8 mouse cellular contexts compared by ENCODE assay signal in the genomic region with DNA sequence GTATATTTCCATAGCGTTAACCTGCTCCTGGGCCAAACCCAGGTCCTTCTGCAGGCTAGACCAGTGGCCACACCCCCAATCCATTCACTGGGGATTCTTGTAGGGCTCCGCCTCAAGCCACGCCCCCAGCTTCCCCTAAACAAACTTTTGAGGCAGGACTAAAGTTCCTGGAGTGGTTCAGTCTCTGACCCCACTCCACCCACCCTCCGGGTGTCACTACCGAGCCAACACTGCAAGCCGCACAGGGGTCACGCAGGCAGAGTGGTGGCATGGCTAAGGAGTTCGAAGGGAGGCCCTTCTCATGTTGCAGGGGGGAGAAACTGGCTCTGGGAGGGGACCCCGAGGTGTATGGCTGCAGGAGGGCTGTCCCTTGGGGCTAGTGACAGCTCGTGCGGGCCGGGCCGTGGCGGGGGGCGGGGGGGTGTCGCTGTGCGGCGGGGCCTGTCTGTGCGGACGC. TPM values are rescaled to one million over a fixed set of nuclear protein-coding genes. Genes with fewer than 3 reads are reported as not detected.
DNase-seq lines count a peak whose midpoint lies in the region; ATAC-seq lines count a peak whose summit lies in the region.

No protein-coding gene starts in this region.

- under 1% methylated on average over 20 of the region's 20 CpGs for WGBS in forebrain, embryonic 12.5 days
- under 1% methylated on average over 20 of the region's 20 CpGs for WGBS in macrophage (ENCODE audit: missing documents)

- peaks cover 57% of the 10 kb centered on the region for H3K27me3 ChIP-seq in forebrain, embryonic 12.5 days

- peaks cover 47% of the 10 kb centered on the region for H3K4me1 ChIP-seq in forebrain, embryonic 12.5 days

- no peaks in the 10 kb centered on the region for H3K36me3 ChIP-seq in forebrain, embryonic 12.5 days (replicated peaks)
- no peaks in the 10 kb centered on the region for H3K36me3 ChIP-seq in macrophage (ENCODE audit: inconsistent target)

- peak overlapping the region; percentile 89 for H3K27ac ChIP-seq in forebrain, embryonic 12.5 days
- H3K27ac ChIP-seq in macrophage = peak overlapping the region; percentile 58

- peak; percentile 96 for DNase-seq in ES-CJ7 (ENCODE audit: low read depth, low spot score)
- peak; percentile 88 for DNase-seq in c-Kit-positive CD71-negative TER-119-negative erythroid progenitor cells, embryonic 14.5 days (ENCODE audit: low read depth)
- DNase-seq in heart, postnatal 25 days (ENCODE audit: low spot score) = peak; percentile 83
- peak; percentile 55 to 73 for DNase-seq in layer of hippocampus, adult 8-10 months (ENCODE audit: low spot score in 2 of 2)
- peak; percentile 74 for DNase-seq in right cerebral cortex, adult 18-20 months
- DNase-seq in urinary bladder, postnatal 10 days (ENCODE audit: low spot score) = peak; percentile 28

- peak; percentile 18 for ATAC-seq in forebrain, embryonic 12.5 days (ENCODE audit: low FRiP score)

- peaks cover 46% of the 10 kb centered on the region for H3K79me2 ChIP-seq in macrophage (ENCODE audit: inconsistent target)

- H3K9ac ChIP-seq in forebrain, embryonic 12.5 days = peak overlapping the region; percentile 89

- intact Hi-C loops in heart, postnatal 25 days (cut with DNase I) = loop anchor here (1.0 kb wide), 1 partner anchor 17 kb away; no protein-coding TSS in a partner anchor

- peak overlapping the region; percentile 76 for H3K4me3 ChIP-seq in forebrain, embryonic 12.5 days (replicated peaks)
- peak overlapping the region; percentile 25 for H3K4me3 ChIP-seq in macrophage (ENCODE audit: inconsistent target)

- peak overlapping the region; percentile 93 for H3K4me2 ChIP-seq in forebrain, embryonic 12.5 days

- H3K9me3 ChIP-seq in forebrain, embryonic 12.5 days = no peaks in the 10 kb centered on the region

RNA-seq across cellular contexts. Expression of a gene that starts 25.8 kb away (rescaled TPM):
- polyA plus RNA-seq in forebrain, embryonic 12.5 days (2016; fragmentation: Nextera tagmentation; extraction: Ambion mirVana) = 15.3 and 16.3 TPM in 2 replicates
- 100 to 1,000 TPM; 110 to 130 TPM for total RNA-seq in heart, postnatal 25 days (2021)
- 10 to 100 TPM; 52.8 to 61.6 (median 58.7) TPM for total RNA-seq in layer of hippocampus, adult 8-10 months (2022)
- total RNA-seq in macrophage (2018; cell fraction: chromatin; rRNA removed) = 10 to 100 TPM in 18 of 26 experiments, 1 to 10 TPM in 8; 2.2 to 42.9 (median 17.2) TPM
- total RNA-seq in macrophage (2018; cell fraction: cytosol; rRNA removed) = 100 to 1,000 TPM in 1 of 26 experiments, 10 to 100 TPM in 25; 25.2 to 102 (median 68.1) TPM
- total RNA-seq in macrophage (2018; cell fraction: nucleus; rRNA removed) = 10 to 100 TPM in 24 of 26 experiments, 1 to 10 TPM in 2; 8.2 to 98.8 (median 37.1) TPM
- 33.6 to 60.6 TPM (median 57.7 TPM) in 3 replicates for polyA plus RNA-seq in macrophage (2018)

RNA-seq across cellular contexts. Expression of a gene that starts 36.8 kb away (rescaled TPM):
- polyA plus RNA-seq in forebrain, embryonic 12.5 days (2016; fragmentation: Nextera tagmentation; extraction: Ambion mirVana) = 1.8 and 2.6 TPM in 2 replicates
- total RNA-seq in heart, postnatal 25 days (2021) = 1 to 10 TPM; 2.0 TPM
- total RNA-seq in layer of hippocampus, adult 8-10 months (2022) = 1 to 10 TPM; 1.3 to 1.7 (median 1.4) TPM
- 1 to 10 TPM in 19 of 26 experiments, under 1 TPM in 2, not detected in 5; 0.62 to 6.3 (median 2.6) TPM for total RNA-seq in macrophage (2018; cell fraction: chromatin; rRNA removed)
- total RNA-seq in macrophage (2018; cell fraction: cytosol; rRNA removed) = 10 to 100 TPM in 25 of 26 experiments, 1 to 10 TPM in 1; 9.7 to 17.7 (median 13.3) TPM
- 10 to 100 TPM in 1 of 26 experiments, 1 to 10 TPM in 25; 1.4 to 11.8 (median 5.5) TPM for total RNA-seq in macrophage (2018; cell fraction: nucleus; rRNA removed)
- polyA plus RNA-seq in macrophage (2018) = 9.6 to 21.8 TPM (median 14.6 TPM) in 3 replicates

RNA-seq across cellular contexts. Expression of a gene that starts 40.8 kb away (rescaled TPM):
- polyA plus RNA-seq in forebrain, embryonic 12.5 days (2016; fragmentation: Nextera tagmentation; extraction: Ambion mirVana) = 1.4 and 2.1 TPM in 2 replicates
- total RNA-seq in heart, postnatal 25 days (2021) = under 1 TPM in 1 of 2 experiments, not detected in 1; 0.70 TPM
- 1 to 10 TPM; 2.9 to 9.7 (median 4.2) TPM for total RNA-seq in layer of hippocampus, adult 8-10 months (2022)
- total RNA-seq in macrophage (2018; cell fraction: chromatin; rRNA removed) = 1 to 10 TPM in 17 of 26 experiments, not detected in 9; 1.1 to 5.7 (median 2.3) TPM
- 1 to 10 TPM in 1 of 26 experiments, under 1 TPM in 7, not detected in 18; 0.22 to 1.1 (median 0.36) TPM for total RNA-seq in macrophage (2018; cell fraction: cytosol; rRNA removed)
- 1 to 10 TPM in 9 of 26 experiments, under 1 TPM in 1, not detected in 16; 0.63 to 8.6 (median 2.8) TPM for total RNA-seq in macrophage (2018; cell fraction: nucleus; rRNA removed)
- 0.57 TPM in 1 of 3 replicates, not detected in the others for polyA plus RNA-seq in macrophage (2018)

RNA-seq across cellular contexts. Expression of a gene that starts 45.4 kb away (rescaled TPM):
- 4.2 and 4.6 TPM in 2 replicates for polyA plus RNA-seq in forebrain, embryonic 12.5 days (2016; fragmentation: Nextera tagmentation; extraction: Ambion mirVana)
- total RNA-seq in heart, postnatal 25 days (2021) = under 1 TPM; 0.61 to 0.78 TPM
- 1 to 10 TPM; 2.7 to 5.5 (median 4.5) TPM for total RNA-seq in layer of hippocampus, adult 8-10 months (2022)
- total RNA-seq in macrophage (2018; cell fraction: chromatin; rRNA removed) = 1 to 10 TPM in 22 of 26 experiments, under 1 TPM in 3, not detected in 1; 0.38 to 4.3 (median 2.4) TPM
- 1 to 10 TPM in 1 of 26 experiments, under 1 TPM in 25; 0.15 to 1.2 (median 0.53) TPM for total RNA-seq in macrophage (2018; cell fraction: cytosol; rRNA removed)
- 1 to 10 TPM in 25 of 26 experiments, under 1 TPM in 1; 0.81 to 7.0 (median 2.7) TPM for total RNA-seq in macrophage (2018; cell fraction: nucleus; rRNA removed)
- polyA plus RNA-seq in macrophage (2018) = 0.07 to 1.0 TPM (median 0.46 TPM) in 3 replicates

RNA-seq across cellular contexts. Expression of a gene that starts 45.4 kb away (rescaled TPM):
- polyA plus RNA-seq in forebrain, embryonic 12.5 days (2016; fragmentation: Nextera tagmentation; extraction: Ambion mirVana) = 68.1 and 68.5 TPM in 2 replicates
- total RNA-seq in heart, postnatal 25 days (2021) = 10 to 100 TPM; 52.0 to 56.2 TPM
- total RNA-seq in layer of hippocampus, adult 8-10 months (2022) = 10 to 100 TPM; 64.3 to 78.5 (median 72.6) TPM
- total RNA-seq in macrophage (2018; cell fraction: chromatin; rRNA removed) = 10 to 100 TPM in 20 of 26 experiments, 1 to 10 TPM in 6; 5.0 to 26.5 (median 14.1) TPM
- 10 to 100 TPM; 21.6 to 41.1 (median 29.6) TPM for total RNA-seq in macrophage (2018; cell fraction: cytosol; rRNA removed)
- 10 to 100 TPM in 24 of 26 experiments, 1 to 10 TPM in 2; 9.0 to 30.8 (median 16.6) TPM for total RNA-seq in macrophage (2018; cell fraction: nucleus; rRNA removed)
- 21.0 to 48.1 TPM (median 32.0 TPM) in 3 replicates for polyA plus RNA-seq in macrophage (2018)

Comparison
In these comparisons a context has a peak if more than half of its experiments do, and no peak if none do; other contexts are left out.
1. Peak in every context shown above with its lines: DNase-seq, ATAC-seq, H3K4me3 ChIP-seq and H3K27ac ChIP-seq.
2. DNase-seq: peak in every context shown above with its lines; median percentile 96 in ES-CJ7; 88 in c-Kit-positive CD71-negative TER-119-negative erythroid progenitor cells, embryonic 14.5 days; 83 in heart, postnatal 25 days; 74 in right cerebral cortex, adult 18-20 months; 64 in layer of hippocampus, adult 8-10 months; 28 in urinary bladder, postnatal 10 days.